Mouse (Mus musculus): ENCODE measurements around the gene Dcbld1. TPM values are rescaled to one million over a fixed set of nuclear protein-coding genes. Genes with fewer than 3 reads are reported as not detected.

Gene Dcbld1
- total and polyA plus RNA-seq, 2 experiments: 2.3 to 3.1 TPM

- 78% methylated on average over 4 of the region's 4 CpGs for WGBS
- TF ChIP-seq CTCF (IDR thresholded peaks at IDR 0.05; ENCODE audit: low read depth, low read length) (no peak), POLR2A (IDR thresholded peaks at IDR 0.05; ENCODE audit: extremely low read depth, insufficient read depth, low read length) (no peak)
- Histone ChIP-seq H3K4me3 (ENCODE audit: insufficient read depth, low read depth, low read length) (no peak overlapping the region), H3K9ac (ENCODE audit: low read depth, low read length) (no peak overlapping the region), H3K36me3 (ENCODE audit: control insufficient read depth, insufficient read depth, low read length) (no peaks in the 10 kb centered on the region; the same call in 1 of the 2 replicates), H3K4me1 (ENCODE audit: control insufficient read depth, insufficient read depth, low read length) (no peaks in the 10 kb centered on the region), H3K27ac (replicated peaks; ENCODE audit: insufficient read depth, low read depth, low read length) (no peak overlapping the region), H3K79me2 (ENCODE audit: control insufficient read depth, insufficient read depth, low read length) (peaks cover 9% of the 10 kb centered on the region; the same call in 1 of the 2 replicates), H3K27me3 (ENCODE audit: control insufficient read depth, insufficient read depth, low read length) (no peaks in the 10 kb centered on the region)
- no peak for DNase-seq (ENCODE audit: extremely low read depth, low read depth, low spot score)
Measured at GRCm38 (mm10) chr10:52368376-52368775, 135.0 kb downstream of the Dcbld1 start.

Other genes starting within 250 kb of the Dcbld1 start
- not detected in 2 replicates for gene Vgll2, start 211.1 kb upstream of the Dcbld1 start, total RNA-seq (2014; rRNA removed)
- gene Vgll2, start 211.1 kb upstream of the Dcbld1 start, polyA plus RNA-seq (2012; rRNA removed): not detected in 2 replicates
- not detected in 2 replicates for gene Ros1, start 38.4 kb upstream of the Dcbld1 start, total RNA-seq (2014; rRNA removed)
- not detected in 2 replicates for gene Ros1, start 38.4 kb upstream of the Dcbld1 start, polyA plus RNA-seq (2012; rRNA removed)
- not detected in 2 replicates for gene Gm26741, start 125.1 kb downstream of the Dcbld1 start, total RNA-seq (2014; rRNA removed)
- not detected in 2 replicates for gene Gm26741, start 125.1 kb downstream of the Dcbld1 start, polyA plus RNA-seq (2012; rRNA removed)
- 14.9 and 16.5 TPM in 2 replicates for gene Gopc, start 148.5 kb downstream of the Dcbld1 start, total RNA-seq (2014; rRNA removed)
- 3.7 and 4.8 TPM in 2 replicates for gene Gopc, start 148.5 kb downstream of the Dcbld1 start, polyA plus RNA-seq (2012; rRNA removed)
- gene Nepn, start 155.4 kb downstream of the Dcbld1 start, total RNA-seq (2014; rRNA removed): not detected in 2 replicates
- gene Nepn, start 155.4 kb downstream of the Dcbld1 start, polyA plus RNA-seq (2012; rRNA removed): not detected in 2 replicates
- 13.6 and 13.7 TPM in 2 replicates for gene Nus1, start 183.9 kb downstream of the Dcbld1 start, total RNA-seq (2014; rRNA removed)
- gene Nus1, start 183.9 kb downstream of the Dcbld1 start, polyA plus RNA-seq (2012; rRNA removed): 9.7 and 11.6 TPM in 2 replicates